Mouse (Mus musculus) heart, embryonic 10.5 days (tissue): ENCODE results near the gene Ttc26. TPM values are rescaled to one million over a fixed set of nuclear protein-coding genes. Genes with fewer than 3 reads are reported as not detected.
A peak's percentile ranks its signal among the peaks of the same experiment; 100 is the strongest.
"Not testable (repeated sequence)": the region's sequence is repeated elsewhere in the genome, so short reads cannot be mapped to it uniquely, and the experiment has no call there.

Experiments
- DNase-seq: peaks from one replicate; pipeline ENCODE4 v3.0.0-alpha.2; 2017; ENCODE audit warnings: low spot score
- H3K27ac ChIP-seq: fragments of 300-500 bp; sonication (generic); 2 replicates; pipeline ENCODE4 v1.5.1; 2016; ENCODE audit warnings: mild to moderate bottlenecking
- H3K27me3 ChIP-seq: fragments of 300-500 bp; sonication (generic); 2 replicates; pipeline ENCODE4 v1.6.1; 2016; ENCODE audit warnings: mild to moderate bottlenecking; ENCODE audit not compliant: poor library complexity, insufficient read depth, severe bottlenecking
- H3K36me3 ChIP-seq: fragments of 300-500 bp; sonication (generic); 2 replicates; pipeline ENCODE4 v1.6.1; 2016; ENCODE audit warnings: mild to moderate bottlenecking, moderate library complexity
- H3K4me1 ChIP-seq: fragments of 300-500 bp; sonication (generic); 2 replicates; pipeline ENCODE4 v1.6.1; 2016; ENCODE audit warnings: mild to moderate bottlenecking
- H3K4me3 ChIP-seq: fragments of 300-500 bp; sonication (generic); 2 replicates; pipeline ENCODE4 v1.5.1; 2016; ENCODE audit warnings: mild to moderate bottlenecking, moderate library complexity
- H3K9me3 ChIP-seq: fragments of 300-500 bp; sonication (generic); 2 replicates; pipeline ENCODE4 v1.6.1; 2016; ENCODE audit warnings: mild to moderate bottlenecking, moderate library complexity
- WGBS: fragments of 180-500 bp; shearing (Covaris S2); methylation state at CpG from one replicate; pipeline ENCODE4 v1.1.7; 2016; 5-methylcytosine and 5-hydroxymethylcytosine counted together
- polyA plus RNA-seq: library from polyadenylated mRNA; unstranded; fragments of >200 nt; fragmentation: Nextera tagmentation; extraction: Ambion mirVana; gene quantifications from 2 replicates; pipeline ENCODE4 v1.2.1, GENCODE M21; 2016

The Ttc26 gene
- polyA plus RNA-seq, 1 experiment from 2014 or later, result 6.8 TPM

DNA sequence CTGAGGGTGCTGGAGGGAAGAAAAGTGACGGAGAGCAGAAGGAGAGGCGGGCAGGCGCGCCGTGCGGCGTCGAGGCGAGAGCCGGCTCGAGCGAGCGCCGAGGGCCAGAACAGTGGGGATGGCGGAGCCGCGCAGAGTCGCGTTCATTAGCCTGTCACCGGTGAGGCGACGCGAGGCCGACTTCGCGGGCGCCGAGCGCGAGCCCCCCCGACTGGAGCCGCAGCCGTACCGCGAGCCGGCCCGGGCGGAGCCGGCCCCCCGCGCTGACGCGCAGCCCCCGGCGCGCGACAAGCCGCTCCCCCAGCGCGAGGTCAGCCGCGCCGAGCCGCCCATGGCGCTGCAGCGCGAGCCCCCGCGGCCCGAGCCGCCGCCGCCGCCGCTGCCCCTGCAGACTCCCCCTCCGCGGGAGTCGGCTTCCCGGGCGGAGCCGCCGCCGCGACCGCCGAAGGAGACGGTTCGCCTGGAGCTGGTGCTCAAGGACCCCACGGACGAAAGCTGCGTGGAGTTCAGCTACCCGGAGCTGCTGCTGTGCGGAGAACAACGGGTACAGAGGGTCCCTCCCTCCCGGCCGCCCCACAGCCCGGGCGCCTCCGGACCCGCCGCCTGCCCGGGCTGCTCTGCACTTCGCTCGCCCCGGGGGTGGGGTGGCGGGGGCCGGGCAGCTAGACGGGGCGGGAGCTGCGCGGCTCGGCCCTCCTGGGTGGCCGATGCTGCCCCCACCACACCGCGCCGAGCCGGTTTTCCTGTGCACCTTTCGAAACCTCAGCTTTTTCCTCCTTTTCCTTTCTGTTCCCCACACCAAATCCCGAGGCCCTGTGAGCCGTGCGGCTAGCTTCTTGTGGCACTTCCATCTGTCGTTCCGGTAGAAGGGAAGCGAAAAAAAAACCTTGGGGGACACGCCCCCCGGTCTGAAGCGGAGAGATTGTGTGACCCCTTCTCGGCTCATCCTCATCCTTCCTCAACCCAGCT, 53.1 kb downstream of the Ttc26 start:
- Histone ChIP-seq H3K36me3 (no peaks in the 10 kb centered on the region), H3K27me3 (no peaks in the 10 kb centered on the region), H3K4me3 (peak overlapping the region; percentile 98), H3K9me3 (no peaks in the 10 kb centered on the region), H3K4me1 (no peaks in the 10 kb centered on the region), H3K27ac (peak overlapping the region; percentile 99)
- 2% methylated on average over 100 of the region's 118 CpGs for WGBS
- peak; percentile 83 for DNase-seq

DNA sequence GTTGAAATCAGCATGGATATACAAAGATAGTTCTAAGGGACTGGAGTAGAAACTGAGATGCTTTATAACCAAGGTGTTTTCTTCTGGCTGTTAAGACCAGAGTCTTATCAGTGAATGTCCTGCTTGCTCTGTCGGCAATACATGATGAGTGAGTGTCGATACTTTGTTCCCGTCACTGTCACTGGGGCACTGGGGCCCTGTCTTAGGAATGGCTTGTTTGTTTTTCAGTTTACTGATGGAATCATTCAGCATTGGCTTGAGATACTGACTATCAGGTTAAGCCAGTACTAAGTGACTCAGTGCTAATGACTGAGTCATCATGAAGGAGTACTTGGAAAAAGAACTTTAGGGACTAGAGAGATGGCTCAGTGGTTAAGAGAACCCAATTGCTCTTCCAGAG, 62.6 kb downstream of the Ttc26 start:
- no peaks in the 10 kb centered on the region for H3K9me3 ChIP-seq
- H3K36me3 ChIP-seq, result peaks cover 37% of the 10 kb centered on the region; the same call in 1 of the 2 replicates

DNA sequence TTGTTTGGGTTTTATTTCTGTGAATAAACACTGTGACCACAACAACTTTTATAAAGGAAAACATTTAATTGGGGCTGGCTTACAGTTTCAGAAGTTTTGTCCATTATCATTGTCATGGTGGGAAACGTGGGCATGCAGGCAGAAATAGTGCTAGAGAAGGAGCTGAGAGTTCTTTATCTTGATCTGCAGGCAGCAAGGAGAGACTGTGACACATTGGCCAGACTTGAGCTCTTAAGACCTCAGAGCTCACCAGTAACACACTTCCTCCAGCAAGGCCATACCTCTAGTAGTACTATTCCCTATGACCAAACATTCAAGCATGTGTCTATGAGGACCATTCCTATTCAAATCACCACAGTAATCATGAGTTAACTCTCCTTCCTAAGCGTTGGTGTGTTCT, 67.0 kb downstream of the Ttc26 start:
- no peaks in the 10 kb centered on the region for H3K27me3 ChIP-seq
- 63% methylated on average over 2 of the region's 2 CpGs for WGBS
- no peak overlapping the region for H3K27ac ChIP-seq
- no peak overlapping the region for H3K4me3 ChIP-seq
- H3K4me1 ChIP-seq, result no peaks in the 10 kb centered on the region
- H3K36me3 ChIP-seq, result peaks cover 53% of the 10 kb centered on the region
- DNase-seq, result no peak
- H3K9me3 ChIP-seq, result no peaks in the 10 kb centered on the region

More for the DNA sequence above, 62.6 kb downstream of the Ttc26 start:
- no peaks in the 10 kb centered on the region for H3K4me1 ChIP-seq
- WGBS, result 30% methylated on average over 3 of the region's 3 CpGs
- no peak overlapping the region for H3K27ac ChIP-seq
- H3K27me3 ChIP-seq, result no peaks in the 10 kb centered on the region
- DNase-seq, result no peak
- H3K4me3 ChIP-seq, result no peak overlapping the region

DNA sequence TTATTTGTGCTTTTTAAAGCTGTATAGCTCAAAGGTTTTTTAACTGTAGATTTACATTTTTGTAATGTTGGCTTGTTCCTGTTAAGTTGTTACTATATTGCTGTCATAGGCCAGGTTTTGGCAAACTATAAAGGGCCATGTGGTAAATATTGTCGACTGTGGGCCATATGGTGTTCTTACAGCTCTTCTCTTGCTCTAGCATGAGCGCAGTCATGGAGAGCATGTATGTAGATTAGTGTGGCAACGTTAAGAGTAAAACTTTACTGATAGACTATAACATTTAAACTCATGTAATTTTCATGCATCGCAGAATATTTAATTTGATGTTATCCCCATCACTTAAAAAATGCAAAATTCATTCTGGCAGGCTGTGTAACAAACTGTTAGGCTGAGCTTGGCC, 71.8 kb downstream of the Ttc26 start:
- Histone ChIP-seq H3K4me1 (no peaks in the 10 kb centered on the region), H3K36me3 (peaks cover 60% of the 10 kb centered on the region)
- DNase-seq, result no peak

DNA sequence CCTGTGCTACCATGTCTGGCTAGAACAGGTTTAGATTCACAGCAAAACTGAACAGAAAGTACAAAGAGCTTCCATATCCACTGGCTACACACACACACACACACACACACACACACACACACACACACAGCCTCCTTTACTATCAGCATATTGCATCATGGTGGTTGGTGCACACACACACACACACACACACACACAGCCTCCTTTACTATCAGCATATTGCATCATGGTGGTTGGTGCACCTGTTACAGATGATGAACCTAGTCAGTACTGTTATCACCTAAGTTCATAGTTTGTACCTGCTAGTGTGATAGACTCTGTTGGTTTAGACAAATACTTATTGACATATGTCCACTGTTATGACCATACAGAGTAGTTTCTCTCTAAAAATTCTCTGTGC, 75.2 kb downstream of the Ttc26 start:
- not testable (repeated sequence) for H3K9me3 ChIP-seq, H3K27ac ChIP-seq
- peaks cover 49% of the 10 kb centered on the region for H3K36me3 ChIP-seq

More for the DNA sequence above, 71.8 kb downstream of the Ttc26 start:
- Histone ChIP-seq H3K27me3 (no peaks in the 10 kb centered on the region), H3K4me3 (no peak overlapping the region), H3K9me3 (no peaks in the 10 kb centered on the region), H3K27ac (no peak overlapping the region)
- 92% methylated on average over 4 of the region's 4 CpGs for WGBS

DNA sequence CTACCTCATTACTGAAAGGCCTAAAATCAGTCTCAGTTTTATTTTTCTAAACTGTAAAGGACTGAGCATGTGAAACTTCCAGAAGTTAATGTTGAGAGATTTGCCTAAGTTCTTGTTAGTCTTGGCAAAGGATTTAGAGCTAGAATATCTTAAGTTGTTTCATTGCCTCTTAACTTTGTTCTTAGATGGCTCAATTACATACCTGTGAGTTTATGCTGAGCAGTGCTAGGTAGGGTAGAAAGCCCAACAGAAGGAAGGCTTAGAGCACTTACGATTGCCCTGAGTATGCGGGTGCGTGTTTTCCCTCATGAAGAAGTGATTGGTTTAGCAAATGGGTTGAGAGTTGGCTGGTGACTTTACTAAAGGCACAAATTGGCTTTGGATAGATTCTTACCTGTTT, 76.8 kb downstream of the Ttc26 start:
- peaks cover 47% of the 10 kb centered on the region for H3K36me3 ChIP-seq
- no peaks in the 10 kb centered on the region for H3K4me1 ChIP-seq
- no peak overlapping the region for H3K4me3 ChIP-seq
- WGBS, result 97% methylated on average over 3 of the region's 3 CpGs
- no peaks in the 10 kb centered on the region for H3K27me3 ChIP-seq
- H3K27ac ChIP-seq, result no peak overlapping the region
- DNase-seq, result no peak
- H3K9me3 ChIP-seq, result no peaks in the 10 kb centered on the region

More for the DNA sequence above, 75.2 kb downstream of the Ttc26 start:
- H3K4me3 ChIP-seq, DNase-seq, H3K4me1 ChIP-seq, H3K27me3 ChIP-seq: not testable (repeated sequence)

DNA sequence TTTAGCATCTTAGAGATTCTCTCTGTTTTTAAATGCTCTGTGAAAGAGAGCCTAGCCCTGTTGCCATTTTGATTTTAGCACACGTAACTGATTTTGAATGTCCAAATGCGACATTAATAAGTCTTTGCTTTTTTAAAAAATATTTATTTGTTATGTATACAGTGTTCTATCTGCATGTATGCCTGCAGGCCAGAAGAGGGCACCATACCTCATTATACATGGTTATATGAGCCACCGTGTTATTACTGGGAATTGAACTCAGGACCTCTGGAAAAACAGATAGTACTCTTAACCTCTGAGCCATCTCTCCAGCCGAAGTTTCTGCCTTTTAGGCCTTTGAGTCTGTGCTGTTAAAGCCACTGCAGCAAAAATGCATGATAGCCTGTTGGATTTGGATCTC, 88.3 kb downstream of the Ttc26 start:
- no peak overlapping the region for H3K27ac ChIP-seq
- no peaks in the 10 kb centered on the region for H3K27me3 ChIP-seq
- no peak for DNase-seq
- no peaks in the 10 kb centered on the region for H3K4me1 ChIP-seq
- H3K4me3 ChIP-seq, result no peak overlapping the region
- H3K9me3 ChIP-seq, result no peaks in the 10 kb centered on the region
- WGBS, result 81% methylated on average over 4 of the region's 4 CpGs
- H3K36me3 ChIP-seq, result peaks cover 52% of the 10 kb centered on the region

Other genes starting within 250 kb of the Ttc26 start
- gene D630045J12Rik, start 127.5 kb upstream of the Ttc26 start, polyA plus RNA-seq, result 2.2 and 5.0 TPM in 2 replicates
- gene Zc3hav1l, start 82.2 kb upstream of the Ttc26 start, polyA plus RNA-seq, result 11.9 and 13.4 TPM in 2 replicates
- gene Zc3hav1, start 26.9 kb upstream of the Ttc26 start, polyA plus RNA-seq, result 8.0 and 9.7 TPM in 2 replicates
- gene Ubn2, start 52.5 kb downstream of the Ttc26 start, polyA plus RNA-seq, result 8.8 and 12.5 TPM in 2 replicates
- gene Fmc1, start 152.0 kb downstream of the Ttc26 start, polyA plus RNA-seq, result 138 and 187 TPM in 2 replicates
- 32.8 and 33.5 TPM in 2 replicates for gene Luc7l2, start 169.9 kb downstream of the Ttc26 start, polyA plus RNA-seq